Mouse (Mus musculus) heart, postnatal 0 days (tissue): ENCODE measurements at regions not wholly inside any gene's neighbourhood (a gene's known extent, or its start where the extent isn't known, plus 50 kb on each side); places are given as distances from the start of the nearest gene placed in this dataset.

Experiments used
- CTCF ChIP-seq: IDR thresholded peaks from 2 replicates; pipeline ENCODE4 v1.5.1; 2016; ENCODE audit warnings: antibody characterized with exemption, control low read depth, low read depth
- EP300 ChIP-seq: IDR thresholded peaks from 2 replicates; pipeline ENCODE4 v1.6.1; 2016; ENCODE audit warnings: antibody characterized with exemption, low read depth

DNA sequence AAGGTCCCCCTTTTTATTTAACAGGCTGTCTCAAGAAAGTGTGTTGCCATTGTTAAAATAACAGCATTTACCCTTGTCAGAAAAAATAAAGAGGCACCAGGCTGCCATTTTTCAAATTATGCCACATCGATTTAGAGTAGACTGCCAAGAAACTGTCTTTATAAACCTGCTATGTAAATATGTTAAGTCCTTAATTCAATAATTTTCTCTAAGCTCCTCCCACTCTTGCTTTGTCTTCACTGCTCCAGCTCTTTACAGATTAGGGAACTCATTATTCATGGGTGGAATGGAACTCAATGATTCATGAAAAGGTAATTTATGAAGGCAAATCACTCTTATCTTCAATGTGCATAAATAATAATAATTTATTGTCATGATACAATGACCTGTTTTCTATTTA is 64.9 kb upstream of the Frmd4b start:
- TF ChIP-seq CTCF (no peak), EP300 (no peak)
